Mouse (Mus musculus) heart, embryonic 14.5 days (tissue): ENCODE results near the gene Efnb3. TPM values are rescaled to one million over a fixed set of nuclear protein-coding genes. Genes with fewer than 3 reads are reported as not detected.
A peak's percentile ranks its signal among the peaks of the same experiment; 100 is the strongest.

Experiments used
- ATAC-seq: fragments of 200-750 bp; cut with Nextera tagmentation; 2 replicates; pipeline ENCODE4 v1.8.0; 2017; ENCODE audit warnings: low read depth, moderate TSS enrichment; ENCODE audit not compliant: insufficient number of reproducible peaks, insufficient read depth, low FRiP score
- H3K27ac ChIP-seq, 2 experiments: fragments of 200-500 bp in 1 of 2; fragments of 300-500 bp in 1 of 2; sonication (generic) in 1 of 2; replicated peaks in 1 of 2; 2 replicates each; pipeline ENCODE4 v1.5.1; 2012 to 2014; ENCODE audit warnings: low read depth in 2 of 2, low read length in 2 of 2, control low read depth in 1 of 2, mild to moderate bottlenecking in 1 of 2, mixed read lengths in 1 of 2; ENCODE audit not compliant: control insufficient read depth in 1 of 2, insufficient read depth in 1 of 2
- H3K27me3 ChIP-seq: fragments of 300-500 bp; sonication (generic); 2 replicates; pipeline ENCODE4 v1.6.1; 2014; ENCODE audit warnings: mild to moderate bottlenecking, low read length, control low read depth; ENCODE audit not compliant: control insufficient read depth, insufficient read depth
- H3K36me3 ChIP-seq: fragments of 300-500 bp; sonication (generic); 2 replicates; pipeline ENCODE4 v1.6.1; 2014; ENCODE audit warnings: mild to moderate bottlenecking, control low read depth, low read length, mixed read lengths; ENCODE audit not compliant: control insufficient read depth, insufficient read depth
- H3K4me1 ChIP-seq, 2 experiments: fragments of 200-500 bp in 1 of 2; fragments of 300-500 bp in 1 of 2; sonication (generic) in 1 of 2; 2 replicates each; pipeline ENCODE4 v1.6.1; 2012 to 2014; ENCODE audit warnings: low read length in 2 of 2, control low read depth in 1 of 2, mixed read lengths in 1 of 2; ENCODE audit not compliant: control insufficient read depth in 2 of 2, insufficient read depth in 2 of 2
- H3K4me2 ChIP-seq: fragments of 300-500 bp; sonication (generic); 2 replicates; pipeline ENCODE4 v1.6.1; 2014; ENCODE audit warnings: mild to moderate bottlenecking, low read length
- H3K4me3 ChIP-seq, 2 experiments: fragments of 200-500 bp in 1 of 2; fragments of 300-500 bp in 1 of 2; sonication (generic) in 1 of 2; 2 replicates each; pipeline ENCODE4 v1.5.1; 2012 to 2014; ENCODE audit warnings: low read length in 2 of 2, mild to moderate bottlenecking in 2 of 2, control low read depth in 1 of 2, low read depth in 1 of 2, moderate library complexity in 1 of 2; ENCODE audit not compliant: control insufficient read depth in 1 of 2, insufficient read depth in 1 of 2
- H3K9ac ChIP-seq: fragments of 300-500 bp; sonication (generic); 2 replicates; pipeline ENCODE4 v1.6.1; 2014; ENCODE audit warnings: mild to moderate bottlenecking, low read length
- H3K9me3 ChIP-seq: fragments of 300-500 bp; sonication (generic); 2 replicates; pipeline ENCODE4 v1.6.1; 2016; ENCODE audit warnings: low read length, control low read depth; ENCODE audit not compliant: control insufficient read depth
- WGBS: fragments of 180-500 bp; shearing (Covaris S2); extraction: QIAGEN DNeasy Blood & Tissue Kit; methylation state at CpG from one replicate; pipeline ENCODE4 v1.1.7; 2014; 5-methylcytosine and 5-hydroxymethylcytosine counted together
- polyA plus RNA-seq: library from polyadenylated mRNA; unstranded; fragments of >200 nt; fragmentation: Nextera tagmentation; extraction: Ambion mirVana; gene quantifications from 2 replicates; pipeline ENCODE4 v1.2.1, GENCODE M21; 2014

Efnb3 gene
- polyA plus RNA-seq, 1 experiment from 2014 or later: 20.4 TPM

GRCm38 (mm10) chr11:69584008-69584407 lies 24.0 kb upstream of the Efnb3 start:
- Histone ChIP-seq H3K4me3 (no peak overlapping the region), H3K4me2 (no peak overlapping the region), H3K4me1 (peaks cover 3 to 11% of the 10 kb centered on the region in 2 experiments; a peak in 3 of 4 replicates), H3K27me3 (no peaks in the 10 kb centered on the region), H3K27ac (no peak overlapping the region), H3K9me3 (no peaks in the 10 kb centered on the region), H3K36me3 (peaks cover 34% of the 10 kb centered on the region), H3K9ac (no peak overlapping the region)
- ATAC-seq: no peak
- 80% methylated on average over 7 of the region's 7 CpGs for WGBS

- H3K27ac ChIP-seq: peak overlapping the region in 1 of 2 experiments; percentile 91; a peak in 1 of 4 replicates
These were observed 22.3 kb upstream of the Efnb3 start for GRCm38 (mm10) chr11:69582230-69582805.

GRCm38 (mm10) chr11:69581814-69582213 lies 21.8 kb upstream of the Efnb3 start:
- Histone ChIP-seq H3K4me3 (peak overlapping the region; percentile 68 to 74), H3K27ac (peak overlapping the region; percentile 81 to 91), H3K36me3 (peaks cover 18% of the 10 kb centered on the region), H3K4me2 (peak overlapping the region; percentile 75), H3K4me1 (peaks cover 12 to 26% of the 10 kb centered on the region in 2 experiments), H3K9me3 (no peaks in the 10 kb centered on the region), H3K9ac (peak overlapping the region; percentile 84), H3K27me3 (no peaks in the 10 kb centered on the region)
- under 1% methylated on average over 8 of the region's 8 CpGs for WGBS
- no peak for ATAC-seq

More at GRCm38 (mm10) chr11:69582230-69582805, 22.3 kb upstream of the Efnb3 start:
- Histone ChIP-seq H3K9ac (peak overlapping the region; percentile 84), H3K4me2 (peak overlapping the region; percentile 75), H3K4me1 (peaks cover 12 to 22% of the 10 kb centered on the region in 2 experiments), H3K4me3 (peak overlapping the region in 1 of 2 experiments; percentile 68; a peak in 2 of 4 replicates), H3K9me3 (no peaks in the 10 kb centered on the region), H3K27me3 (no peaks in the 10 kb centered on the region), H3K36me3 (peaks cover 17% of the 10 kb centered on the region)
- ATAC-seq: no peak
- WGBS: 59% methylated on average over 9 of the region's 9 CpGs

GRCm38 (mm10) chr11:69581147-69581688 lies 21.2 kb upstream of the Efnb3 start:
- peak overlapping the region; percentile 91 to 97 for H3K27ac ChIP-seq
- H3K27me3 ChIP-seq: no peaks in the 10 kb centered on the region
- H3K9me3 ChIP-seq: no peaks in the 10 kb centered on the region
- H3K4me3 ChIP-seq: peak overlapping the region; percentile 68 to 74
- H3K9ac ChIP-seq: peak overlapping the region; percentile 84
- ATAC-seq: peak; percentile 79
- WGBS: under 1% methylated on average over 36 of the region's 36 CpGs
- H3K4me1 ChIP-seq: peaks cover 12 to 26% of the 10 kb centered on the region in 2 experiments
- peaks cover 19% of the 10 kb centered on the region for H3K36me3 ChIP-seq
- peak overlapping the region; percentile 75 for H3K4me2 ChIP-seq

- under 1% methylated on average over 25 of the region's 25 CpGs for WGBS
- Histone ChIP-seq H3K9ac (peak overlapping the region; percentile 84), H3K36me3 (peaks cover 22% of the 10 kb centered on the region), H3K4me3 (peak overlapping the region; percentile 68 to 74), H3K4me1 (peaks cover 12 to 23% of the 10 kb centered on the region in 2 experiments), H3K4me2 (peak overlapping the region; percentile 75), H3K27ac (peak overlapping the region; percentile 91 to 97), H3K27me3 (no peaks in the 10 kb centered on the region), H3K9me3 (no peaks in the 10 kb centered on the region)
- peak; percentile 2; the same call in 1 of the 2 replicates for ATAC-seq
These were observed 20.7 kb upstream of the Efnb3 start for GRCm38 (mm10) chr11:69580572-69581146.

GRCm38 (mm10) chr11:69580091-69580514 lies 20.1 kb upstream of the Efnb3 start, which contains the start of the genes Wrap53 and Trp53:
TSS of gene Wrap53 (minus strand) at chr11:69580255.
TSS of gene Trp53 (plus strand) at chr11:69580359.
- Histone ChIP-seq H3K4me3 (peak within 1 kb of the TSS; percentile 68 to 79), H3K4me1 (peaks cover 12 to 23% of the 10 kb centered on the region in 2 experiments), H3K27ac (peak within 1 kb of the TSS; percentile 91 to 97), H3K36me3 (peaks cover 25% of the 10 kb centered on the region), H3K9ac (peak within 1 kb of the TSS; percentile 86), H3K27me3 (no peaks in the 10 kb centered on the region), H3K9me3 (no peaks in the 10 kb centered on the region), H3K4me2 (peak within 1 kb of the TSS; percentile 75)
- under 1% methylated on average over 13 of the region's 13 CpGs for WGBS
- ATAC-seq: peak; percentile 68

- WGBS: 2% methylated on average over 39 of the region's 39 CpGs
- Histone ChIP-seq H3K4me3 (peak overlapping the region; percentile 68 to 79), H3K4me1 (peaks cover 12 to 23% of the 10 kb centered on the region in 2 experiments), H3K9ac (peak overlapping the region; percentile 86), H3K9me3 (no peaks in the 10 kb centered on the region), H3K36me3 (peaks cover 21% of the 10 kb centered on the region), H3K4me2 (peak overlapping the region; percentile 75), H3K27ac (peak overlapping the region; percentile 91 to 97), H3K27me3 (no peaks in the 10 kb centered on the region)
- ATAC-seq: peak; percentile 79
These were observed 19.4 kb upstream of the Efnb3 start for GRCm38 (mm10) chr11:69579128-69580017.
